Mouse (Mus musculus) neural tube, embryonic 15.5 days (tissue): ENCODE data around the gene Rpusd4. TPM values are rescaled to one million over a fixed set of nuclear protein-coding genes. Genes with fewer than 3 reads are reported as not detected.
A peak's percentile ranks its signal among the peaks of the same experiment; 100 is the strongest.

Source experiments
- ATAC-seq: fragments of 200-750 bp; cut with Nextera tagmentation; 2 replicates; pipeline ENCODE4 v1.8.0; 2017; ENCODE audit warnings: mild to moderate bottlenecking, moderate TSS enrichment, moderate library complexity; ENCODE audit not compliant: low FRiP score
- H3K27ac ChIP-seq: fragments of 300-500 bp; sonication (generic); replicated peaks from 2 replicates; pipeline ENCODE4 v1.5.1; 2015; ENCODE audit warnings: mild to moderate bottlenecking, inconsistent platforms
- H3K27me3 ChIP-seq: fragments of 300-500 bp; sonication (generic); replicated peaks from 2 replicates; pipeline ENCODE4 v1.6.1; 2015; ENCODE audit warnings: inconsistent platforms
- H3K36me3 ChIP-seq: fragments of 300-500 bp; sonication (generic); 2 replicates; pipeline ENCODE4 v1.6.1; 2015; ENCODE audit warnings: inconsistent platforms
- H3K4me1 ChIP-seq: fragments of 300-500 bp; sonication (generic); 2 replicates; pipeline ENCODE4 v1.6.1; 2015; ENCODE audit warnings: inconsistent platforms
- H3K4me2 ChIP-seq: fragments of 300-500 bp; sonication (generic); 2 replicates; pipeline ENCODE4 v1.6.1; 2015; ENCODE audit warnings: inconsistent platforms, mild to moderate bottlenecking, moderate library complexity
- H3K4me3 ChIP-seq: fragments of 300-500 bp; sonication (generic); replicated peaks from 2 replicates; pipeline ENCODE4 v1.5.1; 2015; ENCODE audit warnings: mild to moderate bottlenecking, inconsistent platforms
- H3K9ac ChIP-seq: fragments of 300-500 bp; sonication (generic); replicated peaks from 2 replicates; pipeline ENCODE4 v1.6.1; 2015; ENCODE audit warnings: mild to moderate bottlenecking, inconsistent platforms
- H3K9me3 ChIP-seq: fragments of 300-500 bp; sonication (generic); replicated peaks from 2 replicates; pipeline ENCODE4 v1.6.1; 2016; ENCODE audit warnings: inconsistent platforms
- WGBS: fragments of 180-500 bp; shearing (Covaris S2); methylation state at CpG from one replicate; pipeline ENCODE4 v1.1.7; 2015; ENCODE audit warnings: mixed read lengths; 5-methylcytosine and 5-hydroxymethylcytosine counted together
- polyA plus RNA-seq: library from polyadenylated mRNA; unstranded; fragments of >200 nt; fragmentation: Nextera tagmentation; extraction: Ambion mirVana; gene quantifications from 2 replicates; pipeline ENCODE4 v1.2.1, GENCODE M21; 2015

Gene Rpusd4
- polyA plus RNA-seq, 1 experiment from 2014 or later, result 17.9 TPM

- Histone ChIP-seq H3K27ac (no peak overlapping the region), H3K36me3 (no peaks in the 10 kb centered on the region), H3K4me2 (no peak overlapping the region), H3K9ac (no peak overlapping the region), H3K27me3 (peaks cover 32% of the 10 kb centered on the region), H3K9me3 (no peaks in the 10 kb centered on the region), H3K4me1 (no peaks in the 10 kb centered on the region), H3K4me3 (no peak overlapping the region)
- ATAC-seq, result no peak
- WGBS, result 91% methylated on average over 3 of the region's 3 CpGs
Measured at GRCm38 (mm10) chr9:35290417-35290816, 22.8 kb downstream of the Rpusd4 start.

- WGBS, result 78% methylated on average over 4 of the region's 4 CpGs
- Histone ChIP-seq H3K9ac (no peak overlapping the region), H3K4me2 (no peak overlapping the region), H3K27ac (no peak overlapping the region), H3K4me1 (no peaks in the 10 kb centered on the region), H3K36me3 (no peaks in the 10 kb centered on the region), H3K27me3 (peaks cover 29% of the 10 kb centered on the region), H3K4me3 (no peak overlapping the region), H3K9me3 (no peaks in the 10 kb centered on the region)
- ATAC-seq, result no peak
Measured at GRCm38 (mm10) chr9:35290916-35291315, 23.3 kb downstream of the Rpusd4 start.

GRCm38 (mm10) chr9:35293465-35293864 is 25.8 kb downstream of the Rpusd4 start:
- Histone ChIP-seq H3K36me3 (no peaks in the 10 kb centered on the region), H3K4me2 (no peak overlapping the region), H3K27me3 (peaks cover 17% of the 10 kb centered on the region), H3K27ac (no peak overlapping the region), H3K9ac (no peak overlapping the region), H3K4me1 (no peaks in the 10 kb centered on the region), H3K9me3 (no peaks in the 10 kb centered on the region; the same call in 1 of the 2 replicates), H3K4me3 (no peak overlapping the region)
- 76% methylated on average over 5 of the region's 5 CpGs for WGBS
- ATAC-seq, result no peak

GRCm38 (mm10) chr9:35297791-35298190 is 30.1 kb downstream of the Rpusd4 start:
- no peak overlapping the region for H3K9ac ChIP-seq
- no peak for ATAC-seq
- H3K4me3 ChIP-seq, result no peak overlapping the region
- H3K36me3 ChIP-seq, result no peaks in the 10 kb centered on the region
- H3K9me3 ChIP-seq, result no peaks in the 10 kb centered on the region; the same call in 1 of the 2 replicates
- H3K27me3 ChIP-seq, result peaks cover under 1% of the 10 kb centered on the region; the same call in 1 of the 2 replicates
- H3K4me1 ChIP-seq, result no peaks in the 10 kb centered on the region
- H3K27ac ChIP-seq, result no peak overlapping the region
- no peak overlapping the region for H3K4me2 ChIP-seq

GRCm38 (mm10) chr9:35302172-35302571 is 34.5 kb downstream of the Rpusd4 start:
- Histone ChIP-seq H3K4me2 (no peak overlapping the region), H3K4me3 (no peak overlapping the region), H3K9ac (no peak overlapping the region), H3K36me3 (no peaks in the 10 kb centered on the region), H3K27ac (no peak overlapping the region), H3K4me1 (no peaks in the 10 kb centered on the region), H3K27me3 (no peaks in the 10 kb centered on the region), H3K9me3 (no peaks in the 10 kb centered on the region)
- WGBS, result 96% methylated on average over 3 of the region's 3 CpGs
- ATAC-seq, result no peak

- WGBS, result 82% methylated on average over 7 of the region's 7 CpGs
- no peak for ATAC-seq
- no peak overlapping the region for H3K9ac ChIP-seq
- H3K36me3 ChIP-seq, result no peaks in the 10 kb centered on the region
- H3K4me2 ChIP-seq, result no peak overlapping the region
- H3K9me3 ChIP-seq, result no peaks in the 10 kb centered on the region
- H3K4me1 ChIP-seq, result 0 out of 2 replicates have a peak, but pooled peaks cover under 1% of the 10 kb centered on the region
- no peaks in the 10 kb centered on the region for H3K27me3 ChIP-seq
- H3K27ac ChIP-seq, result no peak overlapping the region
- no peak overlapping the region for H3K4me3 ChIP-seq
Measured at GRCm38 (mm10) chr9:35307461-35307860, 39.8 kb downstream of the Rpusd4 start.

GRCm38 (mm10) chr9:35310377-35310776 is 42.7 kb downstream of the Rpusd4 start:
- no peak for ATAC-seq
- H3K9me3 ChIP-seq, result no peaks in the 10 kb centered on the region
- H3K9ac ChIP-seq, result no peak overlapping the region
- 90% methylated on average over 6 of the region's 6 CpGs for WGBS
- peaks cover 6% of the 10 kb centered on the region for H3K4me1 ChIP-seq
- H3K4me3 ChIP-seq, result no peak overlapping the region
- H3K4me2 ChIP-seq, result no peak overlapping the region
- no peaks in the 10 kb centered on the region for H3K36me3 ChIP-seq
- no peak overlapping the region for H3K27ac ChIP-seq
- 0 out of 2 replicates have a peak, but pooled peaks cover 3% of the 10 kb centered on the region for H3K27me3 ChIP-seq

GRCm38 (mm10) chr9:35312516-35312915 is 44.9 kb downstream of the Rpusd4 start:
- Histone ChIP-seq H3K9me3 (no peaks in the 10 kb centered on the region), H3K4me2 (no peak overlapping the region), H3K27me3 (peaks cover 3% of the 10 kb centered on the region; the same call in 1 of the 2 replicates), H3K27ac (no peak overlapping the region), H3K4me1 (peaks cover 6% of the 10 kb centered on the region), H3K4me3 (no peak overlapping the region), H3K36me3 (no peaks in the 10 kb centered on the region), H3K9ac (no peak overlapping the region)
- no peak for ATAC-seq
- 44% methylated on average over 3 of the region's 3 CpGs for WGBS

- Histone ChIP-seq H3K4me1 (peaks cover 9% of the 10 kb centered on the region), H3K4me3 (no peak overlapping the region), H3K27me3 (peaks cover 3% of the 10 kb centered on the region; the same call in 1 of the 2 replicates), H3K36me3 (no peaks in the 10 kb centered on the region), H3K9me3 (no peaks in the 10 kb centered on the region), H3K9ac (no peak overlapping the region), H3K4me2 (no peak overlapping the region), H3K27ac (no peak overlapping the region)
- ATAC-seq, result no peak
- 40% methylated on average over 4 of the region's 4 CpGs for WGBS
Measured at GRCm38 (mm10) chr9:35313601-35314000, 45.9 kb downstream of the Rpusd4 start.

GRCm38 (mm10) chr9:35314254-35314653 is 46.6 kb downstream of the Rpusd4 start:
- H3K4me3 ChIP-seq, result no peak overlapping the region
- no peak for ATAC-seq
- no peaks in the 10 kb centered on the region for H3K9me3 ChIP-seq
- peaks cover 14% of the 10 kb centered on the region for H3K4me1 ChIP-seq
- no peaks in the 10 kb centered on the region for H3K36me3 ChIP-seq
- no peak overlapping the region for H3K27ac ChIP-seq
- 73% methylated on average over 1 of the region's 1 CpGs for WGBS
- H3K9ac ChIP-seq, result no peak overlapping the region
- peaks cover 3% of the 10 kb centered on the region; the same call in 1 of the 2 replicates for H3K27me3 ChIP-seq
- H3K4me2 ChIP-seq, result no peak overlapping the region

- Histone ChIP-seq H3K27me3 (peaks cover 8% of the 10 kb centered on the region), H3K4me2 (no peak overlapping the region), H3K4me1 (peaks cover 14% of the 10 kb centered on the region), H3K4me3 (no peak overlapping the region), H3K9ac (no peak overlapping the region), H3K9me3 (no peaks in the 10 kb centered on the region), H3K36me3 (no peaks in the 10 kb centered on the region), H3K27ac (no peak overlapping the region)
- 0 out of 2 replicates have a peak, but pooled peaks have one; percentile 17 for ATAC-seq
- 60% methylated on average over 3 of the region's 3 CpGs for WGBS
Measured at GRCm38 (mm10) chr9:35316771-35317211, 49.1 kb downstream of the Rpusd4 start.

- Histone ChIP-seq H3K36me3 (no peaks in the 10 kb centered on the region), H3K27ac (no peak overlapping the region), H3K27me3 (peaks cover 8% of the 10 kb centered on the region), H3K9me3 (no peaks in the 10 kb centered on the region), H3K4me1 (peaks cover 14% of the 10 kb centered on the region), H3K9ac (no peak overlapping the region), H3K4me3 (no peak overlapping the region), H3K4me2 (no peak overlapping the region)
- ATAC-seq, result 0 out of 2 replicates have a peak, but pooled peaks have one; percentile 15
- 31% methylated on average over 9 of the region's 9 CpGs for WGBS
Measured at GRCm38 (mm10) chr9:35317233-35317980, 49.7 kb downstream of the Rpusd4 start.
